Mouse (Mus musculus) heart, embryonic 12.5 days (tissue): Measurements from ENCODE around the gene Smg6. TPM values are rescaled to one million over a fixed set of nuclear protein-coding genes. Genes with fewer than 3 reads are reported as not detected.

Source experiments
- ATAC-seq: fragments of 200-750 bp; cut with Nextera tagmentation; 2 replicates; pipeline ENCODE4 v1.8.0; 2017; ENCODE audit warnings: moderate TSS enrichment, moderate library complexity; ENCODE audit not compliant: insufficient number of reproducible peaks, low FRiP score
- H3K27ac ChIP-seq: fragments of 300-500 bp; sonication (generic); 2 replicates; pipeline ENCODE4 v1.5.1; 2016; ENCODE audit warnings: mild to moderate bottlenecking, moderate library complexity; ENCODE audit not compliant: poor library complexity, severe bottlenecking
- H3K27me3 ChIP-seq: fragments of 300-500 bp; sonication (generic); replicated peaks from 2 replicates; pipeline ENCODE4 v1.6.1; 2016; ENCODE audit warnings: mild to moderate bottlenecking, moderate library complexity
- H3K36me3 ChIP-seq: fragments of 300-500 bp; sonication (generic); 2 replicates; pipeline ENCODE4 v1.6.1; 2016; ENCODE audit warnings: mild to moderate bottlenecking, moderate library complexity
- H3K4me1 ChIP-seq: fragments of 300-500 bp; sonication (generic); replicated peaks from 2 replicates; pipeline ENCODE4 v1.6.1; 2016; ENCODE audit warnings: mild to moderate bottlenecking
- H3K4me2 ChIP-seq: fragments of 300-500 bp; sonication (generic); 2 replicates; pipeline ENCODE4 v1.6.1; 2016; ENCODE audit warnings: mild to moderate bottlenecking, moderate library complexity
- H3K4me3 ChIP-seq: fragments of 300-500 bp; sonication (generic); 2 replicates; pipeline ENCODE4 v1.5.1; 2016; ENCODE audit warnings: mild to moderate bottlenecking
- H3K9ac ChIP-seq: fragments of 300-500 bp; sonication (generic); 2 replicates; pipeline ENCODE4 v1.6.1; 2016; ENCODE audit warnings: mild to moderate bottlenecking, moderate library complexity
- H3K9me3 ChIP-seq: fragments of 300-500 bp; sonication (generic); replicated peaks from 2 replicates; pipeline ENCODE4 v1.6.1; 2016; ENCODE audit warnings: mild to moderate bottlenecking, moderate library complexity
- WGBS: fragments of 180-500 bp; shearing (Covaris S2); methylation state at CpG from one replicate; pipeline ENCODE4 v1.1.7; 2016; 5-methylcytosine and 5-hydroxymethylcytosine counted together
- polyA plus RNA-seq: library from polyadenylated mRNA; unstranded; fragments of >200 nt; fragmentation: Nextera tagmentation; extraction: Ambion mirVana; gene quantifications from 2 replicates; pipeline ENCODE4 v1.2.1, GENCODE M21; 2016

Gene Smg6
- polyA plus RNA-seq, 1 experiment from 2014 or later, result 13.4 TPM

DNA sequence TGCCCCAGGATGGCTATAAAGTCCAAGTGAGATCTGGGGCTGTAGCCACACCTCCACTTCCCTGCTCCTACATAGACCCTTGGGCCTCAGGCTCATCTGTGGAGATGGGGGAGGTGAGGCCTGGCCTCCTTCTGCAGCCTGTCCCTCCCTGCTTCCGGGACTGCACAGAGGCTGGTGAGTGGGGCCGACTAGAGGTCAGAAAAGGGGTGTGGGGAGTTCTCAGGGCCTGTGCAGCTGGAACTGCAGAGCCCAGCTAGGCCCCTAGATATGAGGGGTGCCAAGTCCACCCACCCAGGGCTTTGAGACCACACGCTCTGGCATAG lies 222.2 kb downstream of the Smg6 start:
- H3K4me2 ChIP-seq, result 0 out of 2 replicates have a peak overlapping the region, but pooled peaks have one; percentile 3
- peak overlapping the region; percentile 55 for H3K9ac ChIP-seq
- H3K27me3 ChIP-seq, result no peaks in the 10 kb centered on the region
- WGBS, result 32% methylated on average over 3 of the region's 3 CpGs
- H3K4me1 ChIP-seq, result peaks cover 35% of the 10 kb centered on the region
- ATAC-seq, result peak; percentile 73
- H3K4me3 ChIP-seq, result no peak overlapping the region
- H3K27ac ChIP-seq, result peak overlapping the region; percentile 86
- peaks cover 32% of the 10 kb centered on the region for H3K36me3 ChIP-seq
- no peaks in the 10 kb centered on the region for H3K9me3 ChIP-seq

DNA sequence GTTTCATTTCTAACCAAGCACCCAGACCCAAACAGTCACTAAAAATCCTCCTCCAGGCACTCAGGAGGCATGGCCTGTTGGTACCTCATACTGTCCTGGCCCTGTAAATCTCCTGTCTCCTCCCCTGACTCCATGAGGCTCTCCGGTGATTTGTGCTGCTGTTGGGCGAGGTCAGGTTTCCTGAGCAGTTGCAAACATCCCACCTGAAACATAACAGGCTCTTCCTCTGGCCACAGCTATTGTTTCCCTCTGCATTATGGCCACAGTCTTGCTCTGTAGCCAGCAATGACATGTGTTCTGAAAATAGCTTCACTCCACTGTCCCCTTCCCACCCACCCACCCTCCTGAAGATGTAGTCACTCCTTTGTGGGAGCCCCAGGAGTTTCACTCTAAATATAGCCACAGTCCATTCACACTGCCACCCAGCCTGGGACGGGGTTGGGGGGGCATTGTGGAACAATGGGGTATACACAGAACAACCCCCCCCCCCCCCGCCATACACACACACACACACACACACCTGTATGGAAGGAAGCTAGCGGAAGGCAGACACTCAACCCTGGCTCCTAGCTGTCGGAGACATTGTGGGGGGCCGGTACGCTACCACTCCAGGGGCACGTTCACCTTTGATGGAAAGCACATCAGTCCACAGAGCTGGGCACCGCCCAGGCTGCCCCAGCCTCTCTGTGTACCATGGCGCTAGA lies 222.9 kb downstream of the Smg6 start:
- 82% methylated on average over 10 of the region's 11 CpGs for WGBS
- Histone ChIP-seq H3K4me2 (0 out of 2 replicates have a peak overlapping the region, but pooled peaks have one; percentile 3), H3K36me3 (peaks cover 25% of the 10 kb centered on the region), H3K4me1 (peaks cover 37% of the 10 kb centered on the region), H3K27me3 (no peaks in the 10 kb centered on the region), H3K9ac (peak overlapping the region; percentile 55; the same call in 1 of the 2 replicates), H3K4me3 (no peak overlapping the region), H3K9me3 (no peaks in the 10 kb centered on the region), H3K27ac (peak overlapping the region; percentile 86)
- no peak; the same call in 1 of the 2 replicates for ATAC-seq

DNA sequence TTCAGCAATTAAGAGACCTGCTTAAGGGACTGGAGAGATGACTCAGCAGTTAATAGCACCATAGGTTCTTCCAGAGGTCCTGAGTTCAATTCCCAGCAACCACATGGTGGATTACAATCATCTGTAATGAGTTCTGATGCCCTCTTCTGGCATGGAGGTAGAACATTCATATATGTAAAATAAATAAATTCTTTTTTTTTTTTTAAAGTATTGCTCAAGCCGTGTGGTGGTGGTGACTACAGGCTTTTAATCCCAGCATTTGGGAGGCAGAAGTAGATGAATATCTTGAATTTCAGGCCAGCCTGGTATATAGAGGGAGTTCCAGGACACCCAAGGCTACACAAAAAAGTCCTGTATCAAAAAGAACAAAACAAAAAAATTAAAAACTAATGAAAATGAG lies 224.7 kb downstream of the Smg6 start:
- Histone ChIP-seq H3K4me3 (no peak overlapping the region), H3K4me2 (no peak overlapping the region)
- ATAC-seq, result no peak

DNA sequence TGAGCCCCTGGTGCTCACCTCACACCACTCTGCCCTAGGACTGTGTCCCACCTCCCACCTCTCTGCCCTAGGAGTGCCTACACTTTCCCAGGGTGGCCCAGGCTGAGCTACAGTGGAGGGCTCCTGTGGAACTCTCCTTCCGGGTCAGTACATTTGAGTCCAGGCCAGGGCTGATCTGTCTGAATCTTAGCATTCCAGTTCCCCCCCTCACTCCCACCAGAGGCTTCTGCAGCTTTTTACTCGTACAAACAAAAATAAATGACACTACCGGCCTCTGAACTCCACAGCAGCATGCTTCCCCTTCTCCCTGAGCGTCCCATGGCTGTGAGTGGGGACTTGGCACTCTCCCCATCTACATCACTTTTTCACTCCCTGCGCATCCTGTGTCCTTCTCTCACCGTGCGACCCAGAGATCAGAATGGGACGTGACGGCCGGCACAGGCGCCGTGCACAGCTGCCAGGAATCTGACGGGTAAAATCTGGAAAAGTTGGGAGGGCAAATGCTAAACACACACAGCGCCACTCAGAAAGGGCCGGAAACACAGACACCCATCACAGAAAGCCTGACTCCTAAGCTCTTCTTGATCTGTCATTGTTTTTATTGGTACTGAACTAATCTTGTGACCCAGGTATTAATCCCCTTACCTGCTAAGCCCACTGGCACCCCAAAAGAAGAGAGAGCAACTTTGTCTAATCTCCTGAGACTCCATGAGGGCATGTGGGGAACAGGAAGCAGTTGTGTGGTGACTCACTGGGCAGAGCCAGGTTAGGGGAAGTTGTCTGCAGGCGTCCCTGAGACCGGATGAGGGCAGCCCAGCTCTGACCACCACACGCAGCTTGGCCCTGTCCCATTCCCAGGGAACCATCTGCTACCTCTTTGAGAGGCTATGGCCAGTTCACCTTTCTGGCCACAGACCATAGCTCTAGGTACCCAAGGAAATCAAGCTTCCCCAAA lies 227.3 kb downstream of the Smg6 start:
- Histone ChIP-seq H3K9ac (no peak overlapping the region), H3K4me2 (no peak overlapping the region), H3K4me1 (peaks cover 40% of the 10 kb centered on the region), H3K4me3 (no peak overlapping the region), H3K27ac (peak overlapping the region; percentile 67), H3K27me3 (no peaks in the 10 kb centered on the region), H3K36me3 (peaks cover 11% of the 10 kb centered on the region), H3K9me3 (no peaks in the 10 kb centered on the region)
- ATAC-seq, result peak; percentile 42; the same call in 1 of the 2 replicates
- 58% methylated on average over 18 of the region's 18 CpGs for WGBS

More for the DNA sequence above, 224.7 kb downstream of the Smg6 start:
- Histone ChIP-seq H3K9ac (no peak overlapping the region), H3K27me3 (no peaks in the 10 kb centered on the region), H3K27ac (no peak overlapping the region), H3K9me3 (no peaks in the 10 kb centered on the region), H3K36me3 (peaks cover 11% of the 10 kb centered on the region), H3K4me1 (peaks cover 38% of the 10 kb centered on the region)
- 89% methylated on average over 1 of the region's 1 CpGs for WGBS

DNA sequence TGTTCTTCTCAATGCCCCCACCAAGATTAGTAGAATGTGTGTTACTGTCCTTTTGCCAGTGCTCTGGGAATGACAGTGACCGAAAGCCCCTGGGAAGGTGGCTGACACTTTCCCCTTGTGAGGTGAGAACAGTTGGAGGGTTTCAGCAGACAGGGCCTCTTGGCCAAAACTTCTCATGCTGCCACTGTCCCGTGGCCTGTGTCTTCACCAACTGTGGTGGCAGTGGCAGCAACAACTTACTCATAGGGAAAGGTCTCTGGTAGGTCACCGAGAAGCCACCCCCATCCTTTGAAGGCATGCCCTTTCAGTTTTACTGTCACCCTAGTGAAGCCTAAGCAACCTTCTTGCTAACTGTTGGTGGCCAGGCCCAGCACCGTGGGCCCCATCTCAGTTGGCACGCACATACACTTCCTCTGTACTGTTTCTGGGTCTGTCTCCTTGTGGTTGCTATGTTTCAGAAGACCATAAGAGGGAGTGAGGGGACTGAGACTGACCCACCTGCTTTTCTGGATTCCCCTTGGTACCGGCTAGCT lies 228.5 kb downstream of the Smg6 start:
- ATAC-seq, result no peak
- 62% methylated on average over 6 of the region's 6 CpGs for WGBS

DNA sequence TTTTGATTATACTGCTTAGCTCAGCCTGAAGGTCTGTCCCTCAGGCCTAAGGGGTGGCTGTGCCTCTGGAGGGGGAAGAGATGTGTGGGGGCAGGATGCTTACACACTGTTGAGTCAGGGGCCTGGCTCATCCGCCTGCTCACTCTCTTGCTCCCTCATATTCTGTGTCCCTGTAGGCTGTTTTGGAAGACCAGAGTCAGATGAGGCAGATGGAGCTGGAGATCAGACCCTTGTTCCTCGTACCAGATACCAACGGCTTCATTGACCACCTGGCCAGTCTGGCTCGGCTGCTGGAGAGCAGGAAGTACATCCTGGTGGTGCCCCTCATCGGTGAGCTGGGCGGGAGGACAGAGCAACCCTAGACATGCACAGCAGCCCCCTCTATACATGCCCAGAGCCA lies 230.4 kb downstream of the Smg6 start:
- Histone ChIP-seq H3K4me2 (no peak overlapping the region), H3K27me3 (no peaks in the 10 kb centered on the region), H3K4me1 (peaks cover 34% of the 10 kb centered on the region), H3K36me3 (peaks cover 8% of the 10 kb centered on the region; the same call in 1 of the 2 replicates), H3K9ac (peak overlapping the region; percentile 13; the same call in 1 of the 2 replicates), H3K9me3 (no peaks in the 10 kb centered on the region), H3K4me3 (no peak overlapping the region), H3K27ac (peak overlapping the region; percentile 23; the same call in 1 of the 2 replicates)
- WGBS, result 57% methylated on average over 6 of the region's 6 CpGs
- no peak for ATAC-seq

More for the DNA sequence above, 228.5 kb downstream of the Smg6 start:
- H3K9ac ChIP-seq, result no peak overlapping the region
- peaks cover 30% of the 10 kb centered on the region for H3K4me1 ChIP-seq
- H3K27ac ChIP-seq, result no peak overlapping the region
- no peak overlapping the region for H3K4me2 ChIP-seq
- no peaks in the 10 kb centered on the region for H3K9me3 ChIP-seq
- H3K4me3 ChIP-seq, result no peak overlapping the region
- no peaks in the 10 kb centered on the region for H3K27me3 ChIP-seq
- H3K36me3 ChIP-seq, result peaks cover 11% of the 10 kb centered on the region

DNA sequence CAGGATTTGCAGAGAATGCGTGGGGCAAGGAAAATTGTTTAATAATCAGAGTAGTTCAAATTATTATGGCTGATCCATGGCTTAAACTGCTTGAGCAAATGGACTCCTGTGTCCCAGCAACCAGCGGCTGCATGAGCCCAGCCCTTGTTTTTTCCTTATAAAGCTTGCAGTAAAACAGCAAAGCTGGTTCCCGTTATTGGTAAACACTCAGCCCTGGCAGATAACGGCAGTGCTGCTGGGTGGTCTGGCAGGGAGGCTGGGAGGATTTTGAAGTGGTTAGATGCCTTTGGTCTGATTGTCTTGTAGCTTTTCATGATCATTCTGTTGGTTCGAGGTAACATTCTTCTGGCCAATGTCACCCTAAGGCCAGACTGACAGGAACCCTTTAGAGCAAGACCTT lies 230.8 kb downstream of the Smg6 start:
- Histone ChIP-seq H3K4me2 (no peak overlapping the region), H3K36me3 (peaks cover 8% of the 10 kb centered on the region; the same call in 1 of the 2 replicates), H3K27ac (peak overlapping the region; percentile 23; the same call in 1 of the 2 replicates), H3K27me3 (no peaks in the 10 kb centered on the region), H3K9ac (no peak overlapping the region), H3K9me3 (no peaks in the 10 kb centered on the region), H3K4me1 (peaks cover 36% of the 10 kb centered on the region), H3K4me3 (no peak overlapping the region)
- WGBS, result 45% methylated on average over 5 of the region's 5 CpGs
- ATAC-seq, result no peak

DNA sequence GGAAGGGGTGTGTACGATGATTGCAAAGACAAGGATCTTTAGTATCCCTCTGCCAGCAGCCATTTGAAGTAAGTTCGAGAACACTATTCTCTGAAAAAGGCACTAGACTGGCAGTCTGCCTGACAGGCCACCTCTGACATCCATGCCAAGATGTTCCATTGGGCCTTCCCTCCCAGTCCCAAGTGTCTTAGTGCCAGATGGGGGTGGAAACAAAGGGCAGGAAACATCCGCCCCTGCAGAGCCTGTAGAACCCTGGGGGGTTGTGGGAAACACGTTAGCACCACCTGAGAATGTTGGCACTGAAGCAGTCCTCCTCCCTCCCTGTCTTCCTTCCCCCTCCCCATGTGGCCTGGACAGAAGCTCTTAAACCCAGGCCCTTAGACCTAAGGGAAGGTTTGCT lies 231.4 kb downstream of the Smg6 start:
- H3K27ac ChIP-seq, result 0 out of 2 replicates have a peak overlapping the region, but pooled peaks have one; percentile 5
- H3K4me3 ChIP-seq, result no peak overlapping the region
- no peaks in the 10 kb centered on the region for H3K27me3 ChIP-seq
- no peak for ATAC-seq
- no peak overlapping the region for H3K4me2 ChIP-seq
- 48% methylated on average over 4 of the region's 4 CpGs for WGBS
- no peaks in the 10 kb centered on the region for H3K9me3 ChIP-seq
- H3K9ac ChIP-seq, result no peak overlapping the region
- peaks cover 8% of the 10 kb centered on the region; the same call in 1 of the 2 replicates for H3K36me3 ChIP-seq
- H3K4me1 ChIP-seq, result peaks cover 40% of the 10 kb centered on the region

DNA sequence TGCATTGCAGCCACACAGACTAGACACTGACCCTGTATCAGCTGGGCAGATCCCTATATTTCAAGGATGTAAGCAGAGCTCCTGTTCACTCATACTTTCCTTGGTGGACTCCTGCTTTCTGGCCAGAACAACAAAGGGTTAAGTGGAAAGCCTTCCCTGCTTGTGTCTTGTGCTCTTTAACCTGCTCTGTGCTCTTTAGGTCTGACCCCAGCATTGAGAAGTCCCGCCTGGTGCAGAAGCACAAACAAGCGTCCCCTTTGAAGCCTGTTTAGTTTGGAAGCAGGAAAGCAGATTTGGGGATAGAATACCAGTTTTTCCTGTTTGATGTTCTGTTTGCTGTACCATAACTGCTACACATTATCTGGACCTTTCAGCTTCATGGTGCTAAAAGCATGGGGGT lies 232.3 kb downstream of the Smg6 start:
- no peak overlapping the region for H3K4me2 ChIP-seq
- no peak for ATAC-seq
- H3K9me3 ChIP-seq, result no peaks in the 10 kb centered on the region
- H3K9ac ChIP-seq, result no peak overlapping the region
- H3K27ac ChIP-seq, result no peak overlapping the region
- no peak overlapping the region for H3K4me3 ChIP-seq
- H3K27me3 ChIP-seq, result 0 out of 2 replicates have a peak, but pooled peaks cover 2% of the 10 kb centered on the region
- WGBS, result 61% methylated on average over 2 of the region's 2 CpGs
- H3K4me1 ChIP-seq, result peaks cover 35% of the 10 kb centered on the region
- H3K36me3 ChIP-seq, result peaks cover 14% of the 10 kb centered on the region

DNA sequence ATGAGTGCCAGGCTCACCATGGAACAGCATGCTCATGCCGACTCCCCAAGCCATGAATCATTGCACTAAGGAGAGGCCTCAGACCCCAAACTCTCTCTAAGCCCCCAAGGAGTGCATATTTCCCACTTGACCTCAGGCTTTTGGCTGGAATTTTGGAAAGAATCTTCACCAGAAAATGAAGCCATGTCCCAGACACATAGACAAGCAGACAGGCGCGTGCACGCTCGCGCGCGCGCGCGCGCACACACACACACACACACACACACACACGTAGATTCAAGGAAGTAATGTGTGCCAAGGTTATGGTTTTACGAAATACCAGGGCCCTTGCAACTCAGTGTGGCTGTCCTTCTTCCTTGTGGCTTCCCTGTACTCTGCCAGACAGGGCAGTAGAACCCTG lies 232.8 kb downstream of the Smg6 start:
- Histone ChIP-seq H3K36me3 (peaks cover 19% of the 10 kb centered on the region), H3K9me3 (no peaks in the 10 kb centered on the region), H3K4me3 (no peak overlapping the region), H3K27me3 (peaks cover 7% of the 10 kb centered on the region), H3K9ac (no peak overlapping the region), H3K4me2 (no peak overlapping the region), H3K4me1 (peaks cover 36% of the 10 kb centered on the region), H3K27ac (no peak overlapping the region)
- no peak for ATAC-seq
- WGBS, result 94% methylated on average over 14 of the region's 14 CpGs

DNA sequence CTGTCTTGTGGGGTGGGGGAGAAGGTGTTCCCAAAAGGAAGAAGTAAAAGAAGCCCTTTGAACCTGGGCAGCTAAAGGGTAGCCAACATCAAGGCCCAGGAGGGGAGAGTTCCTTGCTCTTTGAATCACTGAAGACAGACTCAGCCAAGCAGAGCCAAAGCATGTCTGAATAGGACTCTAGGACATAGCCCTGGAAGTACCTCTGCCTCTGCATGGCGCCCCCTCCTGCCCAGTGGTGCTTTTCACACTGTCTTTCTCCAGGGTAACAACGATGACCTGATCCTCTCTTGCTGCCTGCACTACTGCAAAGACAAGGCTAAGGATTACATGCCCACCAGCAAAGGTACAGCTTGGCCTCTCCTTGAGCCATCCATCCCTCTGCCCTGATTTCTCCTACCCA lies 233.9 kb downstream of the Smg6 start:
- H3K9me3 ChIP-seq, result no peaks in the 10 kb centered on the region
- peaks cover 18% of the 10 kb centered on the region for H3K27me3 ChIP-seq
- H3K4me2 ChIP-seq, result no peak overlapping the region
- 47% methylated on average over 2 of the region's 2 CpGs for WGBS
- H3K27ac ChIP-seq, result no peak overlapping the region
- peaks cover 37% of the 10 kb centered on the region for H3K4me1 ChIP-seq
- no peak overlapping the region for H3K4me3 ChIP-seq
- H3K9ac ChIP-seq, result no peak overlapping the region
- ATAC-seq, result no peak
- H3K36me3 ChIP-seq, result peaks cover 30% of the 10 kb centered on the region
